ENCODE assay signal across 8 mouse cellular contexts in the genomic region with DNA sequence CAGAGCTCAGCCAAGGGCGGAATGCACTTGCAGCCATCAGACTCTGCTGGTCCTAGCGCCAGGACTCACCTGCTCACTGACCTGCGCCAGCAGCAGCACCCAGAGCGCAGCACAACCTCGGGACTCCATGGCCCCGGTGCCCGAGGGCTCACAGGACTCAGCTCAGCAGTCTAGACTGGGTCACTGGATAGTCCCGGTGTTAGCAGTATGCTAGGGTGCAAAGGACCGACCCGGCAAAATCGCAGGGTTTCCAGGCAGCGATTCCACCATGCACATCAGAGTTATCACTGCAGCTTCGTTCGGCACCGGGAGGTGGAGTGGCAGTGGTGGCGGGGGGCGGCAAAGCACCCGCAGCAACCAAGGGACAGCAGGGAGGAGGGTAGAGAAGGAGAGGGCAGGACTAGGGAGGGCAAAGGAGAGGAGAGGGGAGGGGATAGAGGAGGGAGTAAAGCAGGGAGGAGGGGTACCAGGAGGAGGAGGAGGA. TPM values are rescaled to one million over a fixed set of nuclear protein-coding genes. Genes with fewer than 3 reads are reported as not detected.
DNase-seq lines count a peak whose midpoint lies in the region; ATAC-seq and TF ChIP-seq lines count a peak whose summit lies in the region.

A gene (minus strand): TSS at position 391 of the 484 bp plus-strand sequence.

- DNase-seq in heart, embryonic 10.5 days (ENCODE audit: low spot score) = peak; percentile 73
- DNase-seq in heart, postnatal 10 days = no peak
- DNase-seq in brain, embryonic 14.5 days (ENCODE audit: low read depth) = peak; percentile 29
- DNase-seq in stomach, postnatal 0 days (ENCODE audit: low spot score) = peak; percentile 24
- no peak for DNase-seq in spleen, postnatal 10 days (ENCODE audit: low spot score in 2 of 2)
- DNase-seq in T-cell, adult 2 months (ENCODE audit: low spot score) = no peak

- 6% methylated on average over 18 of the region's 18 CpGs for WGBS in heart, embryonic 10.5 days
- WGBS in hindbrain, embryonic 12.5 days = 2% methylated on average over 18 of the region's 18 CpGs
- 6% methylated on average over 18 of the region's 18 CpGs for WGBS in liver, embryonic 12.5 days (ENCODE audit: insufficient replicate concordance)
- 3% methylated on average over 18 of the region's 18 CpGs for WGBS in stomach, postnatal 0 days

- H3K9ac ChIP-seq in hindbrain, embryonic 12.5 days = peak within 1 kb of the TSS; percentile 32; the same call in 1 of the 2 replicates
- H3K9ac ChIP-seq in liver, embryonic 12.5 days = no peak within 1 kb of the TSS
- no peak within 1 kb of the TSS for H3K9ac ChIP-seq in stomach, postnatal 0 days (ENCODE audit: low read length)

- peak; percentile 65 for ATAC-seq in hindbrain, embryonic 12.5 days (ENCODE audit: low FRiP score)
- no peak for ATAC-seq in liver, embryonic 12.5 days
- peak; percentile 50; the same call in 1 of the 2 replicates for ATAC-seq in stomach, postnatal 0 days (ENCODE audit: low FRiP score, low TSS enrichment)

- peaks cover 7% of the 10 kb centered on the region for H3K4me1 ChIP-seq in heart, embryonic 10.5 days
- peaks cover 11% of the 10 kb centered on the region for H3K4me1 ChIP-seq in hindbrain, embryonic 12.5 days
- H3K4me1 ChIP-seq in liver, embryonic 12.5 days = peaks cover 3% of the 10 kb centered on the region; the same call in 1 of the 2 replicates
- no peaks in the 10 kb centered on the region for H3K4me1 ChIP-seq in stomach, postnatal 0 days (replicated peaks; ENCODE audit: control insufficient read depth, insufficient read depth)

- peaks cover 41% of the 10 kb centered on the region for H3K27me3 ChIP-seq in heart, embryonic 10.5 days (ENCODE audit: insufficient read depth, poor library complexity, severe bottlenecking)
- peaks cover 31% of the 10 kb centered on the region for H3K27me3 ChIP-seq in hindbrain, embryonic 12.5 days
- H3K27me3 ChIP-seq in liver, embryonic 12.5 days (replicated peaks) = peaks cover 34% of the 10 kb centered on the region
- peaks cover 3% of the 10 kb centered on the region; the same call in 1 of the 2 replicates for H3K27me3 ChIP-seq in stomach, postnatal 0 days (ENCODE audit: control insufficient read depth, insufficient read depth, low read length)

- peak within 1 kb of the TSS; percentile 68 for H3K4me2 ChIP-seq in hindbrain, embryonic 12.5 days (replicated peaks)
- peak within 1 kb of the TSS; percentile 33 for H3K4me2 ChIP-seq in liver, embryonic 12.5 days
- peak within 1 kb of the TSS; percentile 42 for H3K4me2 ChIP-seq in stomach, postnatal 0 days (replicated peaks; ENCODE audit: low read depth)

- peak within 1 kb of the TSS; percentile 53 for H3K4me3 ChIP-seq in heart, embryonic 10.5 days
- peak within 1 kb of the TSS; percentile 39 for H3K4me3 ChIP-seq in hindbrain, embryonic 12.5 days
- H3K4me3 ChIP-seq in liver, embryonic 12.5 days = no peak within 1 kb of the TSS; the same call in 1 of the 2 replicates
- H3K4me3 ChIP-seq in stomach, postnatal 0 days (ENCODE audit: low read depth, low read length) = peak within 1 kb of the TSS; percentile 30

- no peak for TF ChIP-seq POLR2A in brain, embryonic 14.5 days (IDR thresholded peaks at IDR 0.05; ENCODE audit: borderline replicate concordance, extremely low read depth, insufficient read depth, insufficient read length, poor library complexity, severe bottlenecking)

- H3K36me3 ChIP-seq in heart, embryonic 10.5 days = no peaks in the 10 kb centered on the region
- H3K36me3 ChIP-seq in hindbrain, embryonic 12.5 days = no peaks in the 10 kb centered on the region
- no peaks in the 10 kb centered on the region for H3K36me3 ChIP-seq in liver, embryonic 12.5 days
- H3K36me3 ChIP-seq in stomach, postnatal 0 days (ENCODE audit: control insufficient read depth, insufficient read depth, low read length) = no peaks in the 10 kb centered on the region

- H3K27ac ChIP-seq in heart, embryonic 10.5 days = no peak within 1 kb of the TSS
- H3K27ac ChIP-seq in hindbrain, embryonic 12.5 days = no peak within 1 kb of the TSS
- no peak within 1 kb of the TSS for H3K27ac ChIP-seq in liver, embryonic 12.5 days
- H3K27ac ChIP-seq in stomach, postnatal 0 days (replicated peaks) = no peak within 1 kb of the TSS

- TF ChIP-seq EP300 in stomach, postnatal 0 days (optimal IDR thresholded peaks at IDR 0.05) = no peak

- no peaks in the 10 kb centered on the region for H3K9me3 ChIP-seq in heart, embryonic 10.5 days
- no peaks in the 10 kb centered on the region for H3K9me3 ChIP-seq in hindbrain, embryonic 12.5 days (replicated peaks)
- H3K9me3 ChIP-seq in liver, embryonic 12.5 days (replicated peaks) = no peaks in the 10 kb centered on the region
- no peaks in the 10 kb centered on the region for H3K9me3 ChIP-seq in stomach, postnatal 0 days (ENCODE audit: control insufficient read depth, low read length)

- TF ChIP-seq CTCF in brain, embryonic 14.5 days (IDR thresholded peaks at IDR 0.05; ENCODE audit: borderline replicate concordance, extremely low read depth, insufficient read depth, insufficient read length) = peak; percentile 11; the same call in 1 of the 2 replicates
- peak; percentile 28 for TF ChIP-seq CTCF in stomach, postnatal 0 days (IDR thresholded peaks at IDR 0.05; ENCODE audit: low read depth)

- intact Hi-C loops in heart, postnatal 10 days (cut with DNase I) = loop anchor here (2.0 to 5.0 kb wide), 3 partner anchors 74 to 231 kb away; no protein-coding TSS in a partner anchor

RNA-seq across cellular contexts. Expression of the gene that starts here (rescaled TPM):
- polyA plus RNA-seq in heart, embryonic 10.5 days (2016; fragmentation: Nextera tagmentation; extraction: Ambion mirVana) = 0.38 TPM in 1 of 2 replicates, not detected in the other
- under 1 TPM; 0.55 to 0.60 TPM for total RNA-seq in heart, postnatal 10 days (2021)
- 2.1 and 4.0 TPM in 2 replicates for polyA plus RNA-seq in brain, embryonic 14.5 days (2012; rRNA removed)
- 2.8 and 3.5 TPM in 2 replicates for polyA plus RNA-seq in hindbrain, embryonic 12.5 days (2016; fragmentation: Nextera tagmentation; extraction: Ambion mirVana)
- 0.18 TPM in 1 of 2 replicates, not detected in the other for polyA plus RNA-seq in liver, embryonic 12.5 days (2016; fragmentation: Nextera tagmentation; extraction: Ambion mirVana)
- polyA plus RNA-seq in stomach, postnatal 0 days (2015; fragmentation: Nextera tagmentation; extraction: Ambion mirVana) = 0.69 and 0.75 TPM in 2 replicates

Comparison
In these comparisons a context has a peak if more than half of its experiments do, and no peak if none do; other contexts are left out.
1. Peak in DNase-seq and H3K4me3 ChIP-seq in heart, embryonic 10.5 days; RNA of the gene not detected or under 1 TPM.
2. Peak in DNase-seq, ATAC-seq, H3K4me3 ChIP-seq and H3K4me2 ChIP-seq in stomach, postnatal 0 days; RNA of the gene not detected or under 1 TPM.